Mouse (Mus musculus): ENCODE results near the gene Tfpi.
"Not testable (repeated sequence)": the region's sequence is repeated elsewhere in the genome, so short reads cannot be mapped to it uniquely, and the experiment has no call there.

The Tfpi gene

DNA sequence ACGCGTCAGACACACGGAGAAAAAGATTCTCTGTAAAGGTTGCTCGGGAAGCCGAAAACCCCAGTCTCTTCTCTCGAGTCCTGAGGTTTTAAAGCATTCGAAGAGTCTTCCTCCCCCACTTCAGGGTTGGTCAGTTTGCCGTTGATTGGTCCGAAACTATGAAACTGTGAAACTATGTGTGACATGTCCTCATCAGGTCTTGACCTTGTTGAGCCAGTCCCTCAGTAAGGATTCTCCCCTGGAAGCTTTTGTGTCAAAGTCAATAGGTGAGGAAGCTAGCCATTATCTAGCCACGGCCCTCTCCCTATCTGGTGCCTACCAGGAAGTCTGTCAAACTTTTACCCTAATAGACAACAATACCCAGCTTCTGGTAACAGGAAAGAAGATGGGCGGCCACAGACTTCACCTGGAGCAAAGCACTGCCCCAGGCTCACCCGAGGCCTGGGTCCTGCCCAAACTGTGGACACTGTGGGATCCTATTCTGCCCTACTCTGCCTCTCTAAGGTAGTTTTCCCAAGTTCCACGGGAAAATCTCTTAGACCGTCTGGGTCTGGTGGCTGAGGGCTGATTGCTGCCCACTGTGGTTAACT, 2.5 kb downstream of the Tfpi start:
- no peak for DNase-seq

DNA sequence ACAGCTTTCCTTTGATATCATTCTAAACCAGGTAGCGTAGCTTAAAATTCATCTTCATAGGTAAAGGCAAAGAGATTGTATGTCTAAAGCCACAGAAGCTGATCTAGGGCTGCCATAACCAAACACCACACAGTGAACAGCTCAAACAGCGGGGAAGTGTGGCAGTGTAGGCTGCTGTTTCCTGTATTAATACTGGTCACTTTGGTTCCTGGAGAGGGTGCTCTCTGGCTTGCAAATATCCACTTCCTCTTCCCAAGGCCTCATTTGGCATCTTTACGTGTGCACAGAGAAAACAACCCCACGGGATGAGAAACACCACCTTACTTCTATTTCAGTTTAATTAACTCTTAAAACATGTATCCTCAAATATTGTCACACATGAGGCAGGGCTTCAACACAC, 9.2 kb downstream of the Tfpi start:
- no peak for DNase-seq

DNA sequence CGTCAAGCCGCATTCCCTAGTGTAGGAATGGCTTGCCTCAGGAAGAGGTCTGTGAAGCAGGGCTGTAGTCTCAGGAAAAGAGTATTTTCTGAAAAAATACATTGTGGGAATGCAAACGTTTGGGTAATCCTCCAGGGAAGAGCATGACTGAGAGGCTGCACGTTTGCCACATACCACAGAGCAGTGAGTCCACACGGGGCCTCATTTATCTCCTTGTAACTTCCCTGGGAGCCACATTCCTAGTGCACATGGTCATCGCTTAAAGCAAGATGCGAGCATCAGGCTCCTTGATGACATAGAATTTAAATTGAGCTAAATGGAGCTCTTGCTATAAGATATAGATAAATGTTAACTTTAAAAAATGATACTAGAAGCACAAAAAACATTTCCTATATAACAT, 11.6 kb downstream of the Tfpi start:
- DNase-seq: no peak

GRCm38 (mm10) chr2:84462411-84462810, 14.2 kb downstream of the Tfpi start:
- no peak for DNase-seq

- DNase-seq: peak; percentile 63 to 69
Measured at GRCm38 (mm10) chr2:84459651-84460177, 16.9 kb downstream of the Tfpi start.

DNA sequence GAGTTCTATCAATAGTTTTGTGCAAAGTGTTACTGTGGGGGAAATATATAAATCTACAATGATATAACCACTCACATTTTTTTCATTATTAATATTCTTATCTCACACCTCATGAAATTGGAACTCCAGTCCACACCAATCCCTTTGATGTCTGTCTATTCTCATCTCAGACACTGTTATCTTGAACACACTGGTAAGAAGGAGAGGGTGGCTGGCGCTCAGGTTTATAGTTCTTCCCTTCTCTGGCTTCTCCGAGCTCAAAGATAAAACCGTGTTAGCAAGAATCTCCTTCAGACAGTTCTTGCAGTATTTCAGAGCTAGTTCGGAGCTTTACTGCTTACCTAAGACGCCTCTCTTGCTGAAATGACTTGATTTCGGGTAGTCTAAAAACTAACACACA, 19.4 kb downstream of the Tfpi start:
- DNase-seq: no peak

DNA sequence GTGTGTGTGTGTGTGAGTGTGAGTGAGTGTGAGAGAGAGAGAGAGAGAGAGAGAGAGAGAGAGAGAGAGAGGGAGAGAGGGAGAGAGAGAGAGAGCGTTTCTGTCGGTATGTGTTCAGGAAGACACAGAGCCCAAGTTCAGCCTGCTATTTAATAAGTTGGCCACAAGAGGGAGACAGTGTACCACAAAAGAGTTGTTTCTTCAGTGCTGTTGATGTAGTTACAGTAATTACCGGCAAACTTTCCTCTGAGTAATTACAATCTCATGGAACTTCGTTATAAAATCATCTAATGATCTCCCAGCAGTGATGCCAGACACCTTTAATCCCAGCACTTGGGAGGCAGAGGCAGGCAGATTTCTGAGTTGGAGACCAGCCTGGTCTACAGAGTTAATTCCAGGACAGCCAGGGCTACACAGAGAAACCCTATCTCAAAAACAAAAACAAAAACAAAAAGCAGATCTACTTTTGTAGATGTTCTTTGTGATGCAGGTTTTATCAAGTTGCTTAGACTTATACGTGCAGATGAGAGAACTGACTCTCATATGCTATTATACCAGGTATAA, 21.3 kb downstream of the Tfpi start:
- DNase-seq: peak in 1 of 2 experiments; percentile 69

DNA sequence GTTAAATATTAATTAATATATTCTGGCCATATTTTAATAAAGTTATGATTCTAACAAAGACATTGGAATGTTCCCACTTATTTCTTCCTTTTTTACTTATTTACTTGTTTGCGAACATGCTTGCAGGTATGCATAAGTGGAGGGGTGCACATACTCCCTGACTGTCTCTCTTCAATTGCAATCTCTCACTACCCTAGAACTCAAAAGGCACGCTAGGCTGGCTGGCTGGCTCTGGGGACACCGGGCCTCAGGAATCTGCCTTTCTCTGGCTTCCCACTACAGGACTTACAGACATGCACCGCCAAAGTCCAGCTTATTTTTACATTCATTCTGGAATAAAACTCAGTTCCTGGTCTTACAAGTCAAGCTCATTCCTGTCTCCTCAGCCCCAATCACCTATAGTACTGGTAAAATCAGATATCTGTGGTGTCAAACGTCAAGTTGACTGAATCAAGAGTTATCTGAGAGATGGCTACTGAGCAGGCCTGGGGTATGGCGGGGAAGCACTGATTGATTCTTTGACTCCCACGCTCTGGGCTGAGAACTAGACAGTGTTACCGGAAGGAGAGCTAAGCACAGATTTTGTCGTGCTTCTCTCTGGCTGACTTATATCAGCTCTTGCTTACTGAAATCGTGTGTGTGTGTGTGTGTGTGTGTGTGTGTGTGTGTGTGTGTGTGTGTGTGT, 21.9 kb downstream of the Tfpi start:
- no peak for DNase-seq

DNA sequence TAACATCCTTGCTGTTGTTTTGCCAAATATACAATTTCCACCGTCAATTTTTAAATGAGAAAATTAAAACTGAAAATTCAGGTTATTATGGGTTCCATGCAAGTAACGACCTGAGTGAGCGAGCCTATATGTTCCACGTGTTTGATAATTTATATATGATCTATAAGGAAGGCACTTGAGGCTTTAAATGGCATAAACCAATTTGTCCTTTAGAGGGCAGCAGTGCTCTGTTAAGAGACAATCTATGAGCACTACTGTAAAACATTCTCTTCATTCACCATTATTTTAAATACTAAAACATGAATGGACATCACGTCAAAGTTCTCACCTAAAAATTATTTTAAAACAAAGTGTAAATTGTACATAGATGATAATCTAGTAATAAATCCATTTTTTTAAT, 22.5 kb downstream of the Tfpi start:
- peak in 1 of 2 experiments; percentile 28 for DNase-seq

DNA sequence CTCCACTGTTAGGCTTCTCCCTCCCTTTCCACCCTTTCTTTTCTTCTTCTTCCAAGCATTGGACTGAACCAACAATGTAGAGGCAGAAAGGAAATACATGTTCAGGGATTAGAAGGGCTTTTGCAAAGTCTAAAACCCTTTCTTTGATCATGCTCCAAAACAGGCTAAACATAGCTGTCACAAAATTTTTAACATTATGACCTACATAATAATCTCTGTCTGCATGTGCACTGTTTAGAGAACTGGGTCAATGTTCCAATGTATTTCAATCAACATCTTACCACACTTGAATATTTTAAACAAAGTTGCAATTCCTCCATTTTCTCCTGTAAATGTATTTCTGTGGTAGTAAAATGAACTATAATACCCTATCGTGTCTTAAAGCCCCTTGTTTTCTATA, 31.1 kb downstream of the Tfpi start:
- no peak for DNase-seq

GRCm38 (mm10) chr2:84441940-84442339, 34.6 kb downstream of the Tfpi start:
- no peak for DNase-seq

DNA sequence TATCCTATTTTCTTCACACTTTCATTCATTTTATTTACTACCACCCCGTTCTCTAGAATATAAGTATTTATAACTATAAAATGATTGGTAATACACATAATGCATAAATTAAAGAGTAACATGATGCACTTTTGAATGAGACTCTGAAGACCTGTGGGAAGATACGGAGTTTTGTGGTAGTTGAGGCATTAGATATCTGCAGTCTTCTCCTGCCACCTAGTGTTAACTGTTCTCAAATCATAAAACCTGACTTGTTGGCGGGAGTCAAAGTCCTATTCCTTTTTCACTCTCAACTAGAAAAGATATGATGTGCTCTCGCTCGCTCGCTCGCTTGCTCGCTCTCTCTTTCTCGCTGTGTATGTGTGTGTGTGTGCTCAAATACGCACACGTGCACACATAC, 46.9 kb downstream of the Tfpi start:
- DNase-seq: peak in 1 of 2 experiments; percentile 28

- DNase-seq: no peak
Measured at GRCm38 (mm10) chr2:84428836-84429235, 47.7 kb downstream of the Tfpi start.

DNA sequence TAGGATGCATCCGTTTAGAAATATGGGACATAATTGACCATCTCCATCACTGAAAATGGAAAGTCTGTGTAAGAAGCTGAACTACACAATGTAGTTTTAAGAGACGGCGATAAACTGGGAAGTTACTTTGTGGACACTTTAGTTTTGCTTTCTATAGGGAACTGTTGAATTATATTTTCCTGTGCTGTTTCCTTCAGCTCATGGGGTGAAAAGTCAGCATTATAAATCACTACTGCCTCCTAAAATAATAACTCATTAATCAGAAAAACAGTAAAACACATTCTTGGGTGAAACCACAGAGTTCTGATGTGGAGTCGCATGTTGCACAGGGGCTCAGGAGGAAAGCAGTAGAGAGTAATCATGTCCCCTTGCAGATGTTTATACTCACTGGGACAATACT, 50.0 kb downstream of the Tfpi start:
- DNase-seq: no peak

- DNase-seq: peak; percentile 86
Measured at GRCm38 (mm10) chr2:84425138-84425537, 51.4 kb downstream of the Tfpi start, which contains the start of gene Calcrl. TSS of gene Calcrl (minus strand) at chr2:84425411.

DNA sequence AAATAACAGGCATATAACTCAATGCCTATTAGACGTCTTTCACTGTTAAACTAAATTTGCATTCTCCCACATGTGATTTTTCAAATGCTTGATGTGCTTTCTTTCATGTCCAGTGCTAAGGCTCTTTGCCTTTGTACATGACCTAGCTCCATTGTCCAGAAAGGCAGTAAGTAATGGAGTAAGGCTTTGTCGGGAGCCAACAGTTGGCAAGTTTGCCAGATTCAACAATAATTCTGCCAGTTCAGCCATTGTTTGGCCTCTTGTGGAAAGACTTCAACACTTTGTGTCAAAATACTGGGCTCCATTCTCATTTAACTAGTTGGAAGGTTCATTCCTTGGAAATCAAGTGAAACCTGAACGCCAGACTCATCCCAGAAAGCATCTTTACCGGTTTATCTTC, 60.1 kb downstream of the Tfpi start:
- DNase-seq: no peak

DNA sequence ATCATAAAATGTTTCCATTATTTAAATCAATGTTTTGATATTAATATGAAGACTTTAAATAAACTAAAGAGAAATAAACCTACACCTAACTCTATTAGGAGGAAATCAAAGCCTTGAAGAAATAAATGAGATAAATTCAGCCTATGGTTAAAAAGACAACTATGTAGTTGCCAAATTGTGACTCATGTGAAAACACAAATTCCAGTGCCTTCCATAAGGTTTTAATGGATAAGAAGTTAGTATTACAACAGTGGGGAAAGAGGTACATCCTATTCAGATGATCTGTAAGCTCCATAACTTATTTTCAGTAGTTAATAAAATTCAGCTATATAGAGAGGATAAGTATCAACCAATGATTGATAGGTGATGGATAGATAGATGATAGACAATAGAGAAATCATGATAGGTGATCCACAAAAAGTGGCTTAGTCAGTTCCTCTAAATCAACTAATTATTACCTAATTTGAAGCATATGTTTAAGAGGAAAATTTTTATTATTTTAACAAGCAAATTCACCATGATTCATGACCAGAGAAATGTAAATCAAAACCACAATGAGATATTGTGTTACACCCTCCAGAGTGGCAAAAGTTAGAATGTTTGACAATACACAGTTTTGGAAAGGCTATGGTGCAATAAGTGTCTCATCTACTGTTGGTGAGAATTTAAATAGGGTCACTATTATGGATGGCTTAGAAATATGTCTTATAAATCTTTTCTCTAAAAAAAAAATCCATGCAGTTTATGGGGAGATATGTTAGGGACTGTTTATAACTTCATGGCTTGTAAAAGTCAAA, 66.6 kb downstream of the Tfpi start:
- no peak for DNase-seq

DNA sequence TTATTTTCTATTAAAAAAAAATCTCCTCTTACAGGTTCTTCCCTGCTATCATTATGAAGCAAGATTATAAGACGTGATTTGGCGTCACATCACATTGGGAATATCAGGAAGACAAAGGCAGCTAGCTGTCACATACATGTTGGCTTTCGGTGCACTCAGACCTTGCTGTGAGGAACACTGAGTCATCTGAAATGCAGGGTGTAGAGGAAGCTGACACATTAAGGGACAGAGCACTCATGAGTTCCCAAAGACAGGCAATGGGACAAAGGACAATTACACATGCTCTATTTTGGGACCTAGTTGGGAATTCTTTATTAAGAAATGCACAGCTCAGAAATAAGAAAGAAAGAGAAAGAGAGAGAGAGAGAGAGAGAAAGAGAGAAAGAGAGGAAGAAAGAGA, 71.7 kb downstream of the Tfpi start:
- DNase-seq: no peak

- no peak for DNase-seq
Measured at GRCm38 (mm10) chr2:84402713-84403112, 73.9 kb downstream of the Tfpi start.

- no peak for DNase-seq
Measured at GRCm38 (mm10) chr2:84396557-84396956, 80.0 kb downstream of the Tfpi start.

DNA sequence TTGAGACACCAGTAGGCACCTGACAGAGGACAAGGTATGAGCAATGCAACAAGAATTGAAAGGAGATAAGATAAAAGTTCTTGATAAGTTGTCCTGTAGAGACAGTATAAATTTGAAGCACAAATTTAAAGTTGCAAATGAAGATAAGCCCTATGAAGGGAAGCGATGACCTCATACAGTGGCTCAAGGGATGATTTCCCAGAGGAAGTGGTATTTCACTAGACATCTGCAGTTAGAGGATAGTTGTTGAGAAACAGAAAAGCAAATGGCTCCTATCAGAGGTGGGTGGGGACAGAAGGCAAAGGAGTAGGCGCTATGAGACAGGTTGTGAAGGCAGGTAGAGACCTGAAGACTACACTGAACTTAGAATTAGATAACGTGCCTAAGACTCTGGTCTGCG, 83.3 kb downstream of the Tfpi start:
- DNase-seq: no peak

GRCm38 (mm10) chr2:84389075-84389474, 87.5 kb downstream of the Tfpi start:
- DNase-seq: no peak

- DNase-seq: not testable (repeated sequence)
Measured at GRCm38 (mm10) chr2:84388537-84388936, 88.0 kb downstream of the Tfpi start.
